Mouse (Mus musculus) liver, postnatal 0 days (tissue): ENCODE measurements around the gene Idh3a.

Source experiments
- CTCF ChIP-seq: sonication (generic); IDR thresholded peaks from 2 replicates; pipeline ENCODE4 v1.5.1; 2016; ENCODE audit warnings: antibody characterized with exemption, low read depth
- EP300 ChIP-seq: IDR thresholded peaks from 2 replicates; pipeline ENCODE4 v1.6.1; 2016; ENCODE audit warnings: antibody characterized with exemption, low read depth, mild to moderate bottlenecking

DNA sequence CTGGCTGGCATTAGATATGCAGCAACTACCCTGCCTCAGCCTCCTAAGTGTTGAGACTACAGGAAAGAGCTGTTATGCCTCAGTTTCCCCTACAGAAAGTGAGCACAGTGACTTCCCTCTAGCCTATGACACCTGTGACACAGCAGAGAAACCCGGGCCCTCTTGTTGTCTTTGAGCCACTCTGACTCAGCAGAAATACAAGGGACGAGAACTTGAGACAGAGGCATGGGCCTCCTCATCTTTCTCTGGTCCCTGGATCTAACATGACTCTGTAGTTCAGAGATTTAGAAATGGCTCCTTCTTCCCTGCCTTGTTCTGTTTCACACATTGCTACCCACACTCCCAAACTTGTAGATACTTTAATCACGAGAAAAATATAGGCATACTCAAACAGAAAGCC lies 55.4 kb downstream of the Idh3a start:
- TF ChIP-seq CTCF (no peak), EP300 (no peak)
